Mouse (Mus musculus) G1E (cell line): ENCODE data around the gene Cep295nl.

Experiments
- CTCF ChIP-seq: IDR thresholded peaks from 2 replicates; pipeline ENCODE4 v1.5.1; 2012; ENCODE audit warnings: low read depth, low read length, inconsistent platforms, mixed read lengths
- GATA1 ChIP-seq: IDR thresholded peaks from 2 replicates; pipeline ENCODE4 v1.6.1; 2012; ENCODE audit warnings: borderline replicate concordance, low read length, inconsistent platforms, mixed read lengths
- GATA2 ChIP-seq: IDR thresholded peaks from 2 replicates; pipeline ENCODE4 v1.6.1; 2012; ENCODE audit warnings: low read depth, low read length, inconsistent platforms, borderline replicate concordance

GRCm38 (mm10) chr11:118295026-118295425 is 47.3 kb downstream of the Cep295nl start:
- TF ChIP-seq GATA1 (no peak), CTCF (no peak), GATA2 (no peak)
